Mouse (Mus musculus) forebrain, embryonic 15.5 days (tissue): ENCODE measurements around the gene Plxnc1. TPM values are rescaled to one million over a fixed set of nuclear protein-coding genes. Genes with fewer than 3 reads are reported as not detected.

ENCODE experiments used
- ATAC-seq: fragments of 200-750 bp; cut with Nextera tagmentation; replicated peaks from 2 replicates; pipeline ENCODE4 v1.8.0; 2017; ENCODE audit warnings: mild to moderate bottlenecking, moderate TSS enrichment, moderate library complexity
- H3K27ac ChIP-seq: fragments of 300-500 bp; sonication (generic); replicated peaks from 2 replicates; pipeline ENCODE4 v1.5.1; 2015; ENCODE audit warnings: mild to moderate bottlenecking, inconsistent platforms
- H3K27me3 ChIP-seq: fragments of 300-500 bp; sonication (generic); 2 replicates; pipeline ENCODE4 v1.6.1; 2015; ENCODE audit warnings: inconsistent platforms
- H3K36me3 ChIP-seq: fragments of 300-500 bp; sonication (generic); 2 replicates; pipeline ENCODE4 v1.6.1; 2015; ENCODE audit warnings: mild to moderate bottlenecking, inconsistent platforms
- H3K4me1 ChIP-seq: fragments of 300-500 bp; sonication (generic); 2 replicates; pipeline ENCODE4 v1.6.1; 2015; ENCODE audit warnings: inconsistent platforms
- H3K4me2 ChIP-seq: fragments of 300-500 bp; sonication (generic); replicated peaks from 2 replicates; pipeline ENCODE4 v1.6.1; 2015; ENCODE audit warnings: mild to moderate bottlenecking, inconsistent platforms
- H3K4me3 ChIP-seq: fragments of 300-500 bp; sonication (generic); 2 replicates; pipeline ENCODE4 v1.5.1; 2015; ENCODE audit warnings: mild to moderate bottlenecking, inconsistent platforms
- H3K9ac ChIP-seq: fragments of 300-500 bp; sonication (generic); replicated peaks from 2 replicates; pipeline ENCODE4 v1.6.1; 2015; ENCODE audit warnings: mild to moderate bottlenecking, inconsistent platforms
- H3K9me3 ChIP-seq: fragments of 300-500 bp; sonication (generic); 2 replicates; pipeline ENCODE4 v1.6.1; 2016; ENCODE audit warnings: inconsistent platforms
- WGBS: fragments of 180-500 bp; shearing (Covaris S2); methylation state at CpG from one replicate; pipeline ENCODE4 v1.1.7; 2015; ENCODE audit warnings: mixed read lengths; 5-methylcytosine and 5-hydroxymethylcytosine counted together
- polyA plus RNA-seq: library from polyadenylated mRNA; unstranded; fragments of >200 nt; fragmentation: Nextera tagmentation; extraction: Ambion mirVana; gene quantifications from 2 replicates; pipeline ENCODE4 v1.2.1, GENCODE M21; 2015

Gene Plxnc1
- polyA plus RNA-seq, 1 experiment from 2014 or later, result 11.2 TPM

DNA sequence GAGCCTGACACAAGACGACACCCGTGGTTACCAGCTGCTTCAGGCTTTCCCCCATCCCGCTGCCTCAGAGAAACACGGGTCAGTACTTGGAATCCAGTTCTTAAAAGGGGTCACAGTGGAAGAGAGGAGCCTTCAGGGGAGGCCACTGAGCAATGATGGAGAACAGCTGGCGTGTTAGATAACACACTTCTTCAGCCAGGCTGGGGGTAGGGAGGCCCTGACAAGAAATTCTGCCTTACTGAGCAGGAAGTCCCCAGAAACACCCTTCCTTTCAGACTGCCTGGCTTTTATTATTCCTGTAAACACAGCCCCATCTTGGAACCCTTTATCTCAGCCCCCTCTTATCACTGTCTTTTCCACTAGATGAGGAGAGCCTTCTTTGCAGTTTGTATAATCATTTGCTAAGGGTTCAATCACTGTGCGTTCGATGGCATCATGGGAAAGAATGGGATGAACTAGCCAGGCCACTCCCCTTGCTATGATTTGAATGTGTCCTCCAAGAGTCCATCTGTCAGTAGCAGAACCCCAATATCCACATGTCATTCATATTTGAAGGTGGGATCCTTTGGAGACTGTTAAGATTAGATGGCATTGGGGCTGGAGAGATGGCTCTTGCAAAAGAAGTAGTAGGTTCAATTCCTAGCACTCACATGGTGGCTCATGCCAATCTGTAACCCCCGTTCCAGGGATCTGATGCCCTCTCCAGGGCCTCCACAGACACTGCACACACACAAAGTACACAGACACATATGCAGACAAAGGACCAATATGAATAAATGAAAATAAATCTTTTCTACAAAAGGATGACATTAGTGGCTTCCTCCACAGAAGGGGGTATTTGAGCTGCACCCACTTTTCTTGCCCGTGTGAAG, 12.4 kb downstream of the Plxnc1 start:
- H3K4me2 ChIP-seq, result no peak overlapping the region
- no peaks in the 10 kb centered on the region for H3K36me3 ChIP-seq
- H3K9me3 ChIP-seq, result no peaks in the 10 kb centered on the region
- H3K27ac ChIP-seq, result no peak overlapping the region
- H3K9ac ChIP-seq, result no peak overlapping the region
- H3K4me3 ChIP-seq, result no peak overlapping the region
- H3K27me3 ChIP-seq, result no peaks in the 10 kb centered on the region
- 72% methylated on average over 9 of the region's 9 CpGs for WGBS
- peaks cover 18% of the 10 kb centered on the region for H3K4me1 ChIP-seq
- no peak for ATAC-seq

- no peak overlapping the region for H3K9ac ChIP-seq
- no peak overlapping the region for H3K4me3 ChIP-seq
- 96% methylated on average over 4 of the region's 4 CpGs for WGBS
- no peaks in the 10 kb centered on the region for H3K9me3 ChIP-seq
- H3K4me2 ChIP-seq, result no peak overlapping the region
- ATAC-seq, result no peak
- H3K27me3 ChIP-seq, result no peaks in the 10 kb centered on the region
- H3K36me3 ChIP-seq, result no peaks in the 10 kb centered on the region
- no peak overlapping the region for H3K27ac ChIP-seq
- peaks cover 12% of the 10 kb centered on the region for H3K4me1 ChIP-seq
These were observed 16.5 kb downstream of the Plxnc1 start for GRCm38 (mm10) chr10:94928164-94928563.

GRCm38 (mm10) chr10:94926297-94926696, 18.3 kb downstream of the Plxnc1 start:
- WGBS, result 4% methylated on average over 3 of the region's 3 CpGs
- no peak overlapping the region for H3K4me3 ChIP-seq
- peak overlapping the region; percentile 63 for H3K27ac ChIP-seq
- peaks cover 9% of the 10 kb centered on the region for H3K4me1 ChIP-seq
- no peaks in the 10 kb centered on the region for H3K9me3 ChIP-seq
- no peak overlapping the region for H3K4me2 ChIP-seq
- ATAC-seq, result 0 out of 2 replicates have a peak, but pooled peaks have one; percentile 12
- no peak overlapping the region for H3K9ac ChIP-seq
- H3K36me3 ChIP-seq, result peaks cover 6% of the 10 kb centered on the region; the same call in 1 of the 2 replicates
- no peaks in the 10 kb centered on the region for H3K27me3 ChIP-seq

DNA sequence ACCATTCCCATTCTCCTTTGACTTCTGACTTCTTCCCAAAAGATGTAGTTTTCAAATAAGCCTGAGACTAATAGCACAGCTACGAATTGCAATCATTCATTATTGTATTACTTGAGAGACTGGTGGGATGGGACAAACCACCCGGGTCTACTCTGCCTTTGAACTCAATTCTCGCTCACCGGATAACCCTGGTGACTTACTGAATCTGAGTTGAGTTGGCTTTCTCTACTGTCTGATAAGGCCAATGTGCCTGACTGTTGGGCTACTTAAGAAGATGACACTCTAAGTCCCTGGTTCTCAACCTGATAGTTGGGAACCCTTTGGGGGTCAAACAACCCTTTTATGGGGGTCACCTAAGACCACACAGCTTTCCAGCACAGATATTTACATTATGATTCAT, 19.8 kb downstream of the Plxnc1 start:
- 93% methylated on average over 4 of the region's 4 CpGs for WGBS
- Histone ChIP-seq H3K4me1 (peaks cover 14% of the 10 kb centered on the region), H3K27me3 (no peaks in the 10 kb centered on the region), H3K4me3 (no peak overlapping the region), H3K9me3 (no peaks in the 10 kb centered on the region), H3K4me2 (no peak overlapping the region), H3K36me3 (peaks cover 7% of the 10 kb centered on the region; the same call in 1 of the 2 replicates), H3K27ac (no peak overlapping the region), H3K9ac (no peak overlapping the region)
- ATAC-seq, result no peak

GRCm38 (mm10) chr10:94924450-94924849, 20.2 kb downstream of the Plxnc1 start:
- Histone ChIP-seq H3K27ac (no peak overlapping the region), H3K27me3 (no peaks in the 10 kb centered on the region), H3K4me3 (no peak overlapping the region), H3K4me2 (no peak overlapping the region), H3K4me1 (peaks cover 14% of the 10 kb centered on the region), H3K36me3 (peaks cover 7% of the 10 kb centered on the region; the same call in 1 of the 2 replicates), H3K9ac (no peak overlapping the region), H3K9me3 (no peaks in the 10 kb centered on the region)
- no peak for ATAC-seq
- WGBS, result 89% methylated on average over 4 of the region's 4 CpGs

- Histone ChIP-seq H3K4me2 (no peak overlapping the region), H3K27ac (no peak overlapping the region), H3K9me3 (no peaks in the 10 kb centered on the region), H3K4me3 (no peak overlapping the region), H3K36me3 (peaks cover 7% of the 10 kb centered on the region; the same call in 1 of the 2 replicates), H3K9ac (no peak overlapping the region), H3K4me1 (peaks cover 14% of the 10 kb centered on the region), H3K27me3 (no peaks in the 10 kb centered on the region)
- no peak for ATAC-seq
- WGBS, result 76% methylated on average over 7 of the region's 7 CpGs
These were observed 21.3 kb downstream of the Plxnc1 start for GRCm38 (mm10) chr10:94923337-94923762.

GRCm38 (mm10) chr10:94922848-94923247, 21.8 kb downstream of the Plxnc1 start:
- WGBS, result 89% methylated on average over 12 of the region's 12 CpGs
- Histone ChIP-seq H3K36me3 (peaks cover 7% of the 10 kb centered on the region; the same call in 1 of the 2 replicates), H3K4me3 (no peak overlapping the region), H3K27ac (no peak overlapping the region), H3K4me2 (no peak overlapping the region), H3K9me3 (no peaks in the 10 kb centered on the region), H3K4me1 (peaks cover 19% of the 10 kb centered on the region), H3K27me3 (no peaks in the 10 kb centered on the region), H3K9ac (no peak overlapping the region)
- no peak for ATAC-seq

- no peak overlapping the region for H3K4me2 ChIP-seq
- H3K4me1 ChIP-seq, result peaks cover 15% of the 10 kb centered on the region
- peaks cover 7% of the 10 kb centered on the region; the same call in 1 of the 2 replicates for H3K36me3 ChIP-seq
- H3K9me3 ChIP-seq, result no peaks in the 10 kb centered on the region
- ATAC-seq, result no peak
- H3K27me3 ChIP-seq, result no peaks in the 10 kb centered on the region
- no peak overlapping the region for H3K27ac ChIP-seq
- H3K9ac ChIP-seq, result no peak overlapping the region
- H3K4me3 ChIP-seq, result no peak overlapping the region
- 69% methylated on average over 6 of the region's 6 CpGs for WGBS
These were observed 22.9 kb downstream of the Plxnc1 start for GRCm38 (mm10) chr10:94921751-94922150.

GRCm38 (mm10) chr10:94920526-94920925, 24.1 kb downstream of the Plxnc1 start:
- ATAC-seq, result no peak
- no peaks in the 10 kb centered on the region for H3K9me3 ChIP-seq
- H3K27ac ChIP-seq, result no peak overlapping the region
- no peak overlapping the region for H3K4me3 ChIP-seq
- no peaks in the 10 kb centered on the region for H3K27me3 ChIP-seq
- no peak overlapping the region for H3K9ac ChIP-seq
- whole genome bisulfite sequencing, result 65% methylated on average over 8 of the region's 8 CpGs
- peaks cover 7% of the 10 kb centered on the region; the same call in 1 of the 2 replicates for H3K36me3 ChIP-seq
- H3K4me2 ChIP-seq, result no peak overlapping the region
- peaks cover 12% of the 10 kb centered on the region for H3K4me1 ChIP-seq

GRCm38 (mm10) chr10:94919960-94920359, 24.7 kb downstream of the Plxnc1 start:
- 57% methylated on average over 2 of the region's 2 CpGs for WGBS

GRCm38 (mm10) chr10:94919552-94919951, 25.1 kb downstream of the Plxnc1 start:
- Histone ChIP-seq H3K27me3 (no peaks in the 10 kb centered on the region), H3K4me3 (no peak overlapping the region), H3K4me1 (peaks cover 12% of the 10 kb centered on the region), H3K9ac (no peak overlapping the region), H3K27ac (no peak overlapping the region), H3K36me3 (peaks cover 7% of the 10 kb centered on the region; the same call in 1 of the 2 replicates), H3K4me2 (no peak overlapping the region), H3K9me3 (no peaks in the 10 kb centered on the region)
- ATAC-seq, result no peak
- WGBS, result 75% methylated on average over 12 of the region's 12 CpGs

More at GRCm38 (mm10) chr10:94919960-94920359, 24.7 kb downstream of the Plxnc1 start:
- Histone ChIP-seq H3K9me3 (no peaks in the 10 kb centered on the region), H3K4me2 (no peak overlapping the region), H3K4me3 (no peak overlapping the region), H3K36me3 (peaks cover 7% of the 10 kb centered on the region; the same call in 1 of the 2 replicates), H3K9ac (no peak overlapping the region), H3K27me3 (no peaks in the 10 kb centered on the region), H3K27ac (no peak overlapping the region), H3K4me1 (peaks cover 12% of the 10 kb centered on the region)
- ATAC-seq, result no peak

- Histone ChIP-seq H3K9me3 (no peaks in the 10 kb centered on the region), H3K27ac (no peak overlapping the region), H3K4me3 (no peak overlapping the region), H3K9ac (no peak overlapping the region), H3K4me2 (no peak overlapping the region), H3K36me3 (peaks cover 7% of the 10 kb centered on the region; the same call in 1 of the 2 replicates), H3K4me1 (peaks cover 17% of the 10 kb centered on the region), H3K27me3 (no peaks in the 10 kb centered on the region)
- no peak for ATAC-seq
- WGBS, result 78% methylated on average over 7 of the region's 7 CpGs
These were observed 26.0 kb downstream of the Plxnc1 start for GRCm38 (mm10) chr10:94918618-94919017.
